Comparison of ENCODE assay signal across 9 mouse cellular contexts in genomic region chr5:133889841-133890240, GRCm38 (mm10).
A peak's percentile ranks its signal among the peaks of the same experiment; 100 is the strongest.
DNase-seq lines count a peak whose midpoint lies in the region.
"Had no signal": no experiment of that assay in that cellular context is flagged by ENCODE, and none has a peak within 500 bp of the region (broad histone marks: within the 10 kb centered on the region; RNA-seq: fewer than 3 reads in every experiment).

No protein-coding gene starts in this region.

- DNase-seq in brain, embryonic 18.5 days (ENCODE audit: low read depth, low spot score), result peak; percentile 89
- peak; percentile 96 for DNase-seq in cerebellum, adult 11-12 months
- peak; percentile 48 to 57 for DNase-seq in frontal cortex, postnatal 14 days (ENCODE audit: low spot score in 2 of 2)
- peak; percentile 65 to 83 for DNase-seq in left cerebral cortex, postnatal 10 days (ENCODE audit: extremely low spot score in 1 of 2, low spot score in 2 of 2)
- no peak for DNase-seq in gastrocnemius, postnatal 14 days
- no peak for DNase-seq in thymus, postnatal 10 days (ENCODE audit: low spot score in 2 of 2)
- no peak for DNase-seq in thymus, postnatal 0 days (ENCODE audit: low spot score)
- DNase-seq: heart, postnatal 10 days; thymus, postnatal 36 days had no signal

- intact Hi-C loops in left cerebral cortex, postnatal 10 days (cut with DNase I), result loop anchor here (10.0 kb wide), 1 partner anchor 175 kb away; no protein-coding TSS in a partner anchor
- intact Hi-C loops in gastrocnemius, postnatal 14 days (cut with DNase I; ENCODE audit: low total_unique reads), result no loop called here

Comparison
In these comparisons a context has a peak if more than half of its experiments do, and no peak if none do; other contexts are left out.
1. DNase-seq: peak in brain, embryonic 18.5 days (single experiment), cerebellum, adult 11-12 months (single experiment), frontal cortex, postnatal 14 days (2 of 2) and left cerebral cortex, postnatal 10 days (2 of 2); none in gastrocnemius, postnatal 14 days (single experiment), thymus, postnatal 10 days (0 of 2) and thymus, postnatal 0 days (single experiment).